Mouse (Mus musculus) splenic B cell, adult 2 months (primary cell): Measurements from ENCODE around the gene Dnaja2.

Experiments
- DNase-seq: peaks from one replicate; pipeline ENCODE4 v3.0.0-alpha.2; 2011; ENCODE audit warnings: low read depth, low spot score
- H3K27me3 ChIP-seq: 2 replicates; pipeline ENCODE4 v1.6.1; 2012; ENCODE audit warnings: mild to moderate bottlenecking, low read length, moderate library complexity, mixed read lengths; ENCODE audit not compliant: control insufficient read depth, poor library complexity, insufficient read depth, severe bottlenecking
- H3K36me3 ChIP-seq: 2 replicates; pipeline ENCODE4 v1.6.1; 2012; ENCODE audit warnings: mild to moderate bottlenecking, low read length, moderate library complexity, mixed read lengths; ENCODE audit not compliant: control insufficient read depth, poor library complexity, insufficient read depth, severe bottlenecking

The Dnaja2 gene

GRCm38 (mm10) chr8:85555181-85556145, at the start of gene Dnaja2:
TSS of gene Dnaja2 (minus strand) at chr8:85555344.
- peaks cover 6% of the 10 kb centered on the region; the same call in 1 of the 2 replicates for H3K36me3 ChIP-seq
- no peaks in the 10 kb centered on the region for H3K27me3 ChIP-seq
- peak; percentile 91 for DNase-seq

- H3K36me3 ChIP-seq, result no peaks in the 10 kb centered on the region
- no peak for DNase-seq
- no peaks in the 10 kb centered on the region; the same call in 1 of the 2 replicates for H3K27me3 ChIP-seq
These were observed 49.1 kb upstream of the Dnaja2 start for GRCm38 (mm10) chr8:85604201-85604600.

GRCm38 (mm10) chr8:85603203-85603895, 48.2 kb upstream of the Dnaja2 start:
- Histone ChIP-seq H3K27me3 (no peaks in the 10 kb centered on the region; the same call in 1 of the 2 replicates), H3K36me3 (no peaks in the 10 kb centered on the region)
- DNase-seq, result peak; percentile 11

- no peak for DNase-seq
- Histone ChIP-seq H3K27me3 (no peaks in the 10 kb centered on the region; the same call in 1 of the 2 replicates), H3K36me3 (no peaks in the 10 kb centered on the region)
These were observed 47.6 kb upstream of the Dnaja2 start for GRCm38 (mm10) chr8:85602737-85603136.

GRCm38 (mm10) chr8:85601741-85602140, 46.6 kb upstream of the Dnaja2 start:
- no peak for DNase-seq
- H3K27me3 ChIP-seq, result no peaks in the 10 kb centered on the region; the same call in 1 of the 2 replicates
- no peaks in the 10 kb centered on the region for H3K36me3 ChIP-seq

- Histone ChIP-seq H3K36me3 (no peaks in the 10 kb centered on the region), H3K27me3 (no peaks in the 10 kb centered on the region)
These were observed 42.5 kb upstream of the Dnaja2 start for GRCm38 (mm10) chr8:85597413-85598191.

GRCm38 (mm10) chr8:85595391-85595790, 40.2 kb upstream of the Dnaja2 start:
- Histone ChIP-seq H3K36me3 (no peaks in the 10 kb centered on the region), H3K27me3 (no peaks in the 10 kb centered on the region)
- no peak for DNase-seq

More at GRCm38 (mm10) chr8:85597413-85598191, 42.5 kb upstream of the Dnaja2 start:
- DNase-seq, result no peak

GRCm38 (mm10) chr8:85594983-85595382, 39.8 kb upstream of the Dnaja2 start:
- Histone ChIP-seq H3K36me3 (no peaks in the 10 kb centered on the region), H3K27me3 (no peaks in the 10 kb centered on the region)
- no peak for DNase-seq

GRCm38 (mm10) chr8:85593324-85593723, 38.2 kb upstream of the Dnaja2 start:
- Histone ChIP-seq H3K27me3 (no peaks in the 10 kb centered on the region), H3K36me3 (no peaks in the 10 kb centered on the region)
- DNase-seq, result no peak

GRCm38 (mm10) chr8:85591532-85591931, 36.4 kb upstream of the Dnaja2 start:
- Histone ChIP-seq H3K36me3 (no peaks in the 10 kb centered on the region), H3K27me3 (no peaks in the 10 kb centered on the region)
- DNase-seq, result no peak

- no peaks in the 10 kb centered on the region for H3K36me3 ChIP-seq
- no peaks in the 10 kb centered on the region for H3K27me3 ChIP-seq
- DNase-seq, result no peak
These were observed 35.1 kb upstream of the Dnaja2 start for GRCm38 (mm10) chr8:85590258-85590657.

GRCm38 (mm10) chr8:85588596-85588995, 33.5 kb upstream of the Dnaja2 start:
- H3K36me3 ChIP-seq, result no peaks in the 10 kb centered on the region
- no peaks in the 10 kb centered on the region for H3K27me3 ChIP-seq
- DNase-seq, result no peak

- no peaks in the 10 kb centered on the region for H3K36me3 ChIP-seq
- DNase-seq, result no peak
- H3K27me3 ChIP-seq, result no peaks in the 10 kb centered on the region
These were observed 22.5 kb upstream of the Dnaja2 start for GRCm38 (mm10) chr8:85577666-85578065.

- no peak for DNase-seq
- H3K36me3 ChIP-seq, result no peaks in the 10 kb centered on the region
These were observed 18.9 kb upstream of the Dnaja2 start for GRCm38 (mm10) chr8:85573972-85574496.

More at GRCm38 (mm10) chr8:85573972-85574496, 18.9 kb upstream of the Dnaja2 start:
- H3K27me3 ChIP-seq, result no peaks in the 10 kb centered on the region
